In the genomic region with DNA sequence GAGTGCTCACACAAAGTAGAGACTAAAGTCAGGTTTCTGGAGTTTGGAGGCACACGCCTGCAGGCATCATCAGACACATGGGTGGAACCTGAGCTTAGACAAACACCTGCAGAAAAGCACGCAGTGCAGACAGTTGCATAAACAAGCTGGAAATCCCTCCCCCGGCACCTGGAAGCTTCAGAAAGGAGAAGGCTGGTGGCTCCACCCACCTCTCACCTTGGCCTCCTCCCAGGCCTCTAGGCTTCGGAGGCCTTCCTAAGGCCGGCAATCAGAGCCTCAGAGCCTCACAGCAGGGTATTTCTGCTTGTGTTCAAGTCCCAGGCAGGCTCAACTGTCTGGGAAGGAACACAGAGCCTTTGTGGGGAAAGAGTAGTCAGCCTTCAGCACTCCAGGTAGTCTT, we compare ENCODE assay signal across 8 mouse cellular contexts.
A peak's percentile ranks its signal among the peaks of the same experiment; 100 is the strongest.
DNase-seq lines count a peak whose midpoint lies in the region; ATAC-seq and TF ChIP-seq lines count a peak whose summit lies in the region.

No protein-coding gene starts in this region.

- no peaks in the 10 kb centered on the region for H3K27me3 ChIP-seq in heart, embryonic 14.5 days (ENCODE audit: control insufficient read depth, insufficient read depth, low read length)
- no peaks in the 10 kb centered on the region for H3K27me3 ChIP-seq in forebrain, embryonic 11.5 days (ENCODE audit: control insufficient read depth, insufficient read depth, low read length)

- no peaks in the 10 kb centered on the region for H3K36me3 ChIP-seq in heart, embryonic 14.5 days (ENCODE audit: control insufficient read depth, insufficient read depth, low read length)
- no peaks in the 10 kb centered on the region for H3K36me3 ChIP-seq in forebrain, embryonic 11.5 days (ENCODE audit: control insufficient read depth, insufficient read depth, low read length)

- H3K27ac ChIP-seq in heart, embryonic 14.5 days (replicated peaks in 1 of 2; ENCODE audit: control insufficient read depth in 1 of 2, insufficient read depth in 1 of 2, low read depth in 2 of 2, low read length in 2 of 2) = peak overlapping the region; percentile 9 to 33; a peak in 1 of 4 replicates
- 0 out of 2 replicates have a peak overlapping the region, but pooled peaks have one; percentile 33 for H3K27ac ChIP-seq in cortical plate, adult 2 months (ENCODE audit: insufficient read depth, low read length)
- no peak overlapping the region for H3K27ac ChIP-seq in forebrain, embryonic 11.5 days (ENCODE audit: low read depth, low read length)

- no peak overlapping the region for H3K4me3 ChIP-seq in heart, embryonic 14.5 days (ENCODE audit: control insufficient read depth in 1 of 2, insufficient read depth in 1 of 2, low read depth in 1 of 2, low read length in 2 of 2)
- no peak overlapping the region for H3K4me3 ChIP-seq in cortical plate, adult 2 months (ENCODE audit: insufficient read depth, low read length)
- no peak overlapping the region for H3K4me3 ChIP-seq in forebrain, embryonic 11.5 days (ENCODE audit: low read depth, low read length)

- no peaks in the 10 kb centered on the region for H3K9me3 ChIP-seq in heart, embryonic 14.5 days (ENCODE audit: control insufficient read depth, low read length)
- no peaks in the 10 kb centered on the region for H3K9me3 ChIP-seq in forebrain, embryonic 11.5 days (ENCODE audit: control insufficient read depth, low read length)

- no peak for ATAC-seq in heart, embryonic 14.5 days (ENCODE audit: insufficient number of reproducible peaks, insufficient read depth, low FRiP score, low read depth)
- no peak for ATAC-seq in forebrain, embryonic 11.5 days (replicated peaks; ENCODE audit: low FRiP score)

- no peak for TF ChIP-seq POLR2A in cortical plate, adult 2 months (IDR thresholded peaks at IDR 0.05; ENCODE audit: extremely low read depth, insufficient read depth, low read length)

- no peak for DNase-seq in heart, postnatal 14 days
- peak; percentile 80 for DNase-seq in kidney, postnatal 14 days
- DNase-seq in lung, postnatal 10 days = peak; percentile 66
- no peak for DNase-seq in right cerebral cortex, postnatal 25 days
- no peak for DNase-seq in forebrain, embryonic 11.5 days (ENCODE audit: low spot score)
- DNase-seq in frontal cortex, postnatal 36 days (ENCODE audit: low spot score in 2 of 2) = no peak

- intact Hi-C loops in heart, postnatal 14 days (cut with DNase I) = loop anchor here (2.0 kb wide), 2 partner anchors 39 to 51 kb away; no protein-coding TSS in a partner anchor

- TF ChIP-seq CTCF in cortical plate, adult 2 months (IDR thresholded peaks at IDR 0.05; ENCODE audit: extremely low read depth, insufficient read depth, low read length) = no peak

- H3K4me1 ChIP-seq in heart, embryonic 14.5 days (ENCODE audit: control insufficient read depth in 2 of 2, insufficient read depth in 2 of 2, low read length in 2 of 2) = peaks cover 56 to 62% of the 10 kb centered on the region in 2 experiments
- H3K4me1 ChIP-seq in cortical plate, adult 2 months (ENCODE audit: control insufficient read depth, insufficient read depth, low read length) = peaks cover 11% of the 10 kb centered on the region
- H3K4me1 ChIP-seq in forebrain, embryonic 11.5 days (replicated peaks; ENCODE audit: control insufficient read depth, insufficient read depth, low read length) = peaks cover 18% of the 10 kb centered on the region

- no peak overlapping the region for H3K9ac ChIP-seq in heart, embryonic 14.5 days (ENCODE audit: low read length)
- no peak overlapping the region for H3K9ac ChIP-seq in forebrain, embryonic 11.5 days (ENCODE audit: low read length)

- WGBS in heart, embryonic 14.5 days = 82% methylated on average over 5 of the region's 5 CpGs
- WGBS in forebrain, embryonic 11.5 days = 49% methylated on average over 5 of the region's 5 CpGs

- no peak overlapping the region for H3K4me2 ChIP-seq in heart, embryonic 14.5 days (ENCODE audit: low read length)
- H3K4me2 ChIP-seq in forebrain, embryonic 11.5 days (ENCODE audit: low read depth, low read length, severe bottlenecking) = no peak overlapping the region

Comparison
In these comparisons a context has a peak if more than half of its experiments do, and no peak if none do; other contexts are left out.
1. DNase-seq: peak in kidney, postnatal 14 days (single experiment) and lung, postnatal 10 days (single experiment); none in heart, postnatal 14 days (0 of 2), right cerebral cortex, postnatal 25 days (single experiment), forebrain, embryonic 11.5 days (single experiment) and frontal cortex, postnatal 36 days (0 of 2).